Mouse (Mus musculus): Measurements from ENCODE around the gene 1110051M20Rik. TPM values are rescaled to one million over a fixed set of nuclear protein-coding genes. Genes with fewer than 3 reads are reported as not detected.

Gene 1110051M20Rik
- polyA plus RNA-seq, 1 experiment = 19.3 TPM

- no peaks in the 10 kb centered on the region for H3K4me1 ChIP-seq (ENCODE audit: control insufficient read depth, insufficient read depth, low read length)
- H3K27me3 ChIP-seq (ENCODE audit: control insufficient read depth, insufficient read depth, low read length, poor library complexity, severe bottlenecking) = no peaks in the 10 kb centered on the region
- no peak overlapping the region for H3K9ac ChIP-seq (ENCODE audit: low read depth, poor library complexity, severe bottlenecking)
- TF ChIP-seq POLR2A (IDR thresholded peaks at IDR 0.05; ENCODE audit: insufficient read depth, low read length) (no peak), EP300 (IDR thresholded peaks at IDR 0.05; ENCODE audit: insufficient read depth, low read depth, low read length) (no peak), CTCF (IDR thresholded peaks at IDR 0.05; ENCODE audit: low read depth, low read length) (no peak)
- no peak overlapping the region for H3K27ac ChIP-seq (ENCODE audit: insufficient read depth, low read length)
- H3K9me3 ChIP-seq (replicated peaks; ENCODE audit: control insufficient read depth, insufficient read depth, low read length, poor library complexity, severe bottlenecking) = no peaks in the 10 kb centered on the region
- no peak overlapping the region for H3K4me3 ChIP-seq (ENCODE audit: low read depth, low read length)
- H3K36me3 ChIP-seq (ENCODE audit: control insufficient read depth, insufficient read depth, low read length, poor library complexity, severe bottlenecking) = no peaks in the 10 kb centered on the region
These were observed 4.6 kb downstream of the 1110051M20Rik start for GRCm38 (mm10) chr2:91439876-91440275.

DNA sequence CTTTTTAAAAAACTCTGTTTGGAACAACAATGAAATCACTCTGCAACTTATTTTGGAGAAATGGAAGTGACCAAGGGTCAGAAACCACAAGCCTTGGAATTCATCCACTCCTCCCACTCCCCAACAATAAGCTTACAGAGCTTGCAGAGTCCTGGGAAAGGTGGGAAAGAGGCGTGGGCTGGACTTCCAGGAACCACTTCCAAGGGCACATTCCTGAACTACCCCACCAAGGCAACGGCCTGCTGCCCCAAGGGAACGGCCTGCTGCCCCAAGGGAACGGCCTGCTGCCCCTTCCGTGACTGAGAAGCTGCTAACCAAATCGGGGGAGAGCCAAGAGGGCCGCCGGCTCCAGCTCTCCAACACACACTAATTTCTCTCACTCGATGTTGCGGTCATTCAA lies 5.2 kb downstream of the 1110051M20Rik start:
- Histone ChIP-seq H3K27ac (ENCODE audit: insufficient read depth, low read length) (no peak overlapping the region), H3K27me3 (ENCODE audit: control insufficient read depth, insufficient read depth, low read length, poor library complexity, severe bottlenecking) (no peaks in the 10 kb centered on the region), H3K9ac (ENCODE audit: low read depth, poor library complexity, severe bottlenecking) (no peak overlapping the region), H3K9me3 (replicated peaks; ENCODE audit: control insufficient read depth, insufficient read depth, low read length, poor library complexity, severe bottlenecking) (no peaks in the 10 kb centered on the region), H3K4me3 (ENCODE audit: low read depth, low read length) (peak overlapping the region; percentile 6; the same call in 1 of the 2 replicates), H3K4me1 (ENCODE audit: control insufficient read depth, insufficient read depth, low read length) (no peaks in the 10 kb centered on the region), H3K36me3 (ENCODE audit: control insufficient read depth, insufficient read depth, low read length, poor library complexity, severe bottlenecking) (no peaks in the 10 kb centered on the region)
- 0 out of 2 replicates have a peak, but pooled peaks have one; percentile 34 for TF ChIP-seq EP300 (IDR thresholded peaks at IDR 0.05; ENCODE audit: insufficient read depth, low read depth, low read length)
- no peak for TF ChIP-seq CTCF (IDR thresholded peaks at IDR 0.05; ENCODE audit: low read depth, low read length)

DNA sequence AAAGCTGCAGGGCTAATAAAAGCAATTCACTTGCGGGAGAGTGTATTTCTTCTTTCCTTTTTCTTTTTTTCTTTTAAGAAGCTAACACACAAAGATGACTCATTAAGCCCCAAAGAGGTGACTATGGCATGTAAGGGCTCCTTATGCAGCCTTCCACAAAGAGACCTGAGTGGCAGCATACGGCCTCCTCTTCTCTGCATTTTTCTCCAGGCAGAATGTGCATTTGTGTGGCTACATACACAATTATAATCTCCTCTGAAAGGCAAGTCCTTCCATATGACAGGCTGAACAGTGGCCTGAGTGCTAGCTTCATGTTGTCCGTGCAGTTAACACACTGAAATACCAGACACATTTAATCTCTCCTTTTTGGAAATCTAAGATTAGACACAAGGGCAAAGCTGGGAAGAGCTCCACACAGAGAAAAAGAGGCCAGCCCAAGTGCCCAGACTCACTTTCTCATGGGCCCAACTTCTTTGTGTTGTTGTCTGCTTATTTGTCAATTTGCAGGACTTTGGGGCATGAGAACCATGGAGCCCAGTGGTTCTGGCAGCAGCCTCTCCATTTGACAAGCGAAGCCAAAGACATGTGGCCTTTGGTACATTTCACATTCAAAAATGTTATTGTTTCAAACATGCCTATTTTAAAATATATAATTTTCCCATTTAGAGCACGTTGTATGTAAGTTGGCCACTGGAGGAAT lies 7.2 kb downstream of the 1110051M20Rik start:
- no peak for TF ChIP-seq CTCF (IDR thresholded peaks at IDR 0.05; ENCODE audit: low read depth, low read length)
- TF ChIP-seq EP300 (IDR thresholded peaks at IDR 0.05; ENCODE audit: insufficient read depth, low read depth, low read length) = no peak
- no peak for TF ChIP-seq POLR2A (IDR thresholded peaks at IDR 0.05; ENCODE audit: insufficient read depth, low read length)
- Histone ChIP-seq H3K36me3 (ENCODE audit: control insufficient read depth, insufficient read depth, low read length, poor library complexity, severe bottlenecking) (no peaks in the 10 kb centered on the region), H3K9ac (ENCODE audit: low read depth, poor library complexity, severe bottlenecking) (no peak overlapping the region), H3K27me3 (ENCODE audit: control insufficient read depth, insufficient read depth, low read length, poor library complexity, severe bottlenecking) (no peaks in the 10 kb centered on the region), H3K4me3 (ENCODE audit: low read depth, low read length) (no peak overlapping the region), H3K4me1 (ENCODE audit: control insufficient read depth, insufficient read depth, low read length) (no peaks in the 10 kb centered on the region), H3K9me3 (replicated peaks; ENCODE audit: control insufficient read depth, insufficient read depth, low read length, poor library complexity, severe bottlenecking) (no peaks in the 10 kb centered on the region), H3K27ac (ENCODE audit: insufficient read depth, low read length) (no peak overlapping the region)

GRCm38 (mm10) chr2:91436713-91437112 lies 7.8 kb downstream of the 1110051M20Rik start:
- H3K27ac ChIP-seq (ENCODE audit: insufficient read depth, low read length) = no peak overlapping the region
- H3K36me3 ChIP-seq (ENCODE audit: control insufficient read depth, insufficient read depth, low read length, poor library complexity, severe bottlenecking) = no peaks in the 10 kb centered on the region
- H3K4me1 ChIP-seq (ENCODE audit: control insufficient read depth, insufficient read depth, low read length) = no peaks in the 10 kb centered on the region
- H3K9ac ChIP-seq (ENCODE audit: low read depth, poor library complexity, severe bottlenecking) = no peak overlapping the region
- H3K9me3 ChIP-seq (replicated peaks; ENCODE audit: control insufficient read depth, insufficient read depth, low read length, poor library complexity, severe bottlenecking) = no peaks in the 10 kb centered on the region
- H3K27me3 ChIP-seq (ENCODE audit: control insufficient read depth, insufficient read depth, low read length, poor library complexity, severe bottlenecking) = no peaks in the 10 kb centered on the region
- no peak overlapping the region for H3K4me3 ChIP-seq (ENCODE audit: low read depth, low read length)
- TF ChIP-seq EP300 (IDR thresholded peaks at IDR 0.05; ENCODE audit: insufficient read depth, low read depth, low read length) (no peak), POLR2A (IDR thresholded peaks at IDR 0.05; ENCODE audit: insufficient read depth, low read length) (no peak), CTCF (IDR thresholded peaks at IDR 0.05; ENCODE audit: low read depth, low read length) (no peak)

DNA sequence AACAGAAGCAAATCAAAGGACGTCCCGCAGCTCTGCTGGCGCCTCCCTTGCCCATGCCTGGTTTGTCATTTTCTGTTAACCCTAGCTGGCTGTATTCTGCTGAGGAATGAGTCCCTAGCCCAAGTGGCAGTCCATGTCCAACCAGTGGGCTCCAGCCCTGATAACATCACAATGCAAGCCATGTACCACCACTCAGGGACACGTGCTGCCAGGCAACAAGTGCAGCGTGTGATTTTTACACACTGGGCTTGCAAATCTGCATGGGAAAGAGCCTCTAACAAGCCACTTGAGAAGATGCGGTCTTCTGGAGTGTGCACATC lies 13.9 kb downstream of the 1110051M20Rik start:
- Histone ChIP-seq H3K9me3 (replicated peaks; ENCODE audit: control insufficient read depth, insufficient read depth, low read length, poor library complexity, severe bottlenecking) (no peaks in the 10 kb centered on the region), H3K36me3 (ENCODE audit: control insufficient read depth, insufficient read depth, low read length, poor library complexity, severe bottlenecking) (no peaks in the 10 kb centered on the region), H3K27me3 (ENCODE audit: control insufficient read depth, insufficient read depth, low read length, poor library complexity, severe bottlenecking) (no peaks in the 10 kb centered on the region), H3K9ac (ENCODE audit: low read depth, poor library complexity, severe bottlenecking) (no peak overlapping the region), H3K27ac (ENCODE audit: insufficient read depth, low read length) (no peak overlapping the region), H3K4me1 (ENCODE audit: control insufficient read depth, insufficient read depth, low read length) (no peaks in the 10 kb centered on the region), H3K4me3 (ENCODE audit: low read depth, low read length) (no peak overlapping the region)
- no peak for TF ChIP-seq POLR2A (IDR thresholded peaks at IDR 0.05; ENCODE audit: insufficient read depth, low read length)
- TF ChIP-seq CTCF (IDR thresholded peaks at IDR 0.05; ENCODE audit: low read depth, low read length) = no peak
- no peak for TF ChIP-seq EP300 (IDR thresholded peaks at IDR 0.05; ENCODE audit: insufficient read depth, low read depth, low read length)

DNA sequence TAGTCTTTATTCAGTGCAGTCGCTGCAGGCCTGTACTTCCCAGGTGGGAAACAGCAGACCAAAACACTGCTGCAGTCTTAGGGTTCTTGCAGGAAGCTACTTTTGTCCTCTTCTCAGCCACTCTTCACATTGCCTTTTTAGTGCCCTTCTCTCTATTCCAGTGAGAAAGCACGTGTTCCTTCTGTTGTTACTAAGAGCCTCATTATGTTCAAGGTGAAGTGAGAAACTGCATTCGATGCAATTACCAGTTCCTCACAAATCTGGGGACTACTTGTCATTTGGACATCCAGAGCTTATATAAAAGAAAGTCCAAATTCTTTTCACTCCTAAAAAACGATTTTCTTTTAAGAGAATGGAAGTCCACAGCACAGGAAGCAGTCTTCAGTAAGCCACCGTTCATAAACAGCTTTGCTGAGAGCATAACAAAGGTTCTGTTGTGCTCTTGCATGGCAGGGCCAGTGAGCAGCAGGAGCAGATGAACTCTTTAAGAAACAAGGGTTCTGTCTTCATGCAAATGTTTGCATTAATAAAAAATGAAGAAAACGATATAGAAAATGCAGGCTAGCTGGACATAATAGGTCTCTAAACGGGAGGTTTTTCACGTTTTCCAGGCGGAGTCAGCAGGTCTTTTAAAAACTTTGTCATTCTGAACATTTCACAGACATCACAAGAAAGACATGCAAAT lies 14.4 kb downstream of the 1110051M20Rik start:
- H3K9ac ChIP-seq (ENCODE audit: low read depth, poor library complexity, severe bottlenecking) = no peak overlapping the region
- no peak overlapping the region for H3K27ac ChIP-seq (ENCODE audit: insufficient read depth, low read length)
- no peaks in the 10 kb centered on the region for H3K27me3 ChIP-seq (ENCODE audit: control insufficient read depth, insufficient read depth, low read length, poor library complexity, severe bottlenecking)
- TF ChIP-seq EP300 (IDR thresholded peaks at IDR 0.05; ENCODE audit: insufficient read depth, low read depth, low read length) = no peak
- TF ChIP-seq POLR2A (IDR thresholded peaks at IDR 0.05; ENCODE audit: insufficient read depth, low read length) = no peak
- no peak for TF ChIP-seq CTCF (IDR thresholded peaks at IDR 0.05; ENCODE audit: low read depth, low read length)
- no peaks in the 10 kb centered on the region for H3K36me3 ChIP-seq (ENCODE audit: control insufficient read depth, insufficient read depth, low read length, poor library complexity, severe bottlenecking)
- H3K4me1 ChIP-seq (ENCODE audit: control insufficient read depth, insufficient read depth, low read length) = no peaks in the 10 kb centered on the region
- H3K9me3 ChIP-seq (replicated peaks; ENCODE audit: control insufficient read depth, insufficient read depth, low read length, poor library complexity, severe bottlenecking) = no peaks in the 10 kb centered on the region
- no peak overlapping the region for H3K4me3 ChIP-seq (ENCODE audit: low read depth, low read length)
